Mouse (Mus musculus) lung, postnatal 0 days (tissue): ENCODE data around the gene Gga1.

Experiments
- CTCF ChIP-seq: IDR thresholded peaks from 2 replicates; pipeline ENCODE4 v1.5.1; 2016; ENCODE audit warnings: antibody characterized with exemption, mild to moderate bottlenecking
- EP300 ChIP-seq: IDR thresholded peaks from 2 replicates; pipeline ENCODE4 v1.6.1; 2016; ENCODE audit warnings: antibody characterized with exemption, mild to moderate bottlenecking, control low read depth

GRCm38 (mm10) chr15:78876258-78876696, 713 bp upstream of the Gga1 start:
- TF ChIP-seq CTCF = peak; percentile 86
- TF ChIP-seq EP300 = no peak; the same call in none of the 2 replicates
